ENCODE assay signal across 13 mouse cellular contexts in genomic region chr14:54365026-54365645, GRCm38 (mm10).
"Had no signal": no experiment of that assay in that cellular context is flagged by ENCODE, and none has a peak within 500 bp of the region (broad histone marks: within the 10 kb centered on the region; RNA-seq: fewer than 3 reads in every experiment).

No protein-coding gene starts in this region.

- H3K4me2 ChIP-seq: hindbrain, embryonic 14.5 days; limb, embryonic 15.5 days; liver, embryonic 12.5 days; lung, embryonic 14.5 days; midbrain, embryonic 12.5 days; neural tube, embryonic 13.5 days; stomach, embryonic 15.5 days had no signal

- H3K4me3 ChIP-seq: limb, embryonic 15.5 days; liver, embryonic 12.5 days; midbrain, embryonic 12.5 days; neural tube, embryonic 13.5 days; stomach, embryonic 15.5 days had no signal

- DNase-seq: kidney, adult 18-20 months; lung, embryonic 14.5 days; lung, postnatal 10 days; lung, postnatal 4 days; retina, postnatal 1 day; thymus, postnatal 4 days had no signal

- ATAC-seq: liver, embryonic 12.5 days; midbrain, embryonic 16.5 days had no signal

- H3K9me3 ChIP-seq: limb, embryonic 15.5 days; liver, embryonic 12.5 days; midbrain, embryonic 12.5 days; neural tube, embryonic 13.5 days; stomach, embryonic 15.5 days had no signal

- H3K27me3 ChIP-seq: limb, embryonic 15.5 days; liver, embryonic 12.5 days; midbrain, embryonic 12.5 days; neural tube, embryonic 13.5 days; stomach, embryonic 15.5 days had no signal

- H3K9ac ChIP-seq: hindbrain, embryonic 14.5 days; limb, embryonic 15.5 days; liver, embryonic 12.5 days; lung, embryonic 14.5 days; midbrain, embryonic 12.5 days; neural tube, embryonic 13.5 days; stomach, embryonic 15.5 days had no signal

- H3K27ac ChIP-seq: hindbrain, embryonic 14.5 days; limb, embryonic 15.5 days; liver, embryonic 12.5 days; midbrain, embryonic 12.5 days; neural tube, embryonic 13.5 days; stomach, embryonic 15.5 days had no signal
